ENCODE assay signal across 8 mouse cellular contexts in genomic region chr5:139253301-139253741, GRCm38 (mm10). TPM values are rescaled to one million over a fixed set of nuclear protein-coding genes. Genes with fewer than 3 reads are reported as not detected.
DNase-seq lines count a peak whose midpoint lies in the region; ATAC-seq and TF ChIP-seq lines count a peak whose summit lies in the region.

No protein-coding gene starts in this region.

- H3K4me3 ChIP-seq in bone marrow macrophage, adult 2 months (ENCODE audit: insufficient read depth, low read length), result peak overlapping the region; percentile 95
- peak overlapping the region; percentile 81 for H3K4me3 ChIP-seq in forebrain, embryonic 11.5 days (ENCODE audit: low read depth, low read length)
- peak overlapping the region; percentile 97 for H3K4me3 ChIP-seq in liver, embryonic 15.5 days (replicated peaks)

- WGBS in forebrain, embryonic 11.5 days, result 13% methylated on average over 6 of the region's 6 CpGs
- WGBS in liver, embryonic 15.5 days (ENCODE audit: insufficient replicate concordance), result 2% methylated on average over 6 of the region's 6 CpGs

- no peaks in the 10 kb centered on the region for H3K27me3 ChIP-seq in forebrain, embryonic 11.5 days (ENCODE audit: control insufficient read depth, insufficient read depth, low read length)
- H3K27me3 ChIP-seq in liver, embryonic 15.5 days, result no peaks in the 10 kb centered on the region

- ATAC-seq in forebrain, embryonic 11.5 days (replicated peaks; ENCODE audit: low FRiP score), result no peak
- ATAC-seq in liver, embryonic 15.5 days (ENCODE audit: insufficient read depth), result peak; percentile 47

- peak overlapping the region; percentile 72 for H3K27ac ChIP-seq in bone marrow macrophage, adult 2 months (ENCODE audit: insufficient read depth, low read depth, low read length)
- H3K27ac ChIP-seq in forebrain, embryonic 11.5 days (ENCODE audit: low read depth, low read length), result peak overlapping the region; percentile 76; the same call in 1 of the 2 replicates
- peak overlapping the region; percentile 95 for H3K27ac ChIP-seq in liver, embryonic 15.5 days (replicated peaks)

- TF ChIP-seq POLR2A in bone marrow macrophage, adult 2 months (IDR thresholded peaks at IDR 0.05; ENCODE audit: borderline replicate concordance, low read depth, low read length), result no peak

- peak overlapping the region; percentile 75 for H3K9ac ChIP-seq in forebrain, embryonic 11.5 days (ENCODE audit: low read length)
- H3K9ac ChIP-seq in liver, embryonic 15.5 days, result peak overlapping the region; percentile 95

- peak overlapping the region; percentile 91 for H3K4me2 ChIP-seq in forebrain, embryonic 11.5 days (ENCODE audit: low read depth, low read length, severe bottlenecking)
- peak overlapping the region; percentile 99 for H3K4me2 ChIP-seq in liver, embryonic 15.5 days

- H3K4me1 ChIP-seq in bone marrow macrophage, adult 2 months (ENCODE audit: control insufficient read depth, insufficient read depth, low read length), result peaks cover 34% of the 10 kb centered on the region
- H3K4me1 ChIP-seq in forebrain, embryonic 11.5 days (replicated peaks; ENCODE audit: control insufficient read depth, insufficient read depth, low read length), result peaks cover 11% of the 10 kb centered on the region
- H3K4me1 ChIP-seq in liver, embryonic 15.5 days (replicated peaks), result peaks cover 67% of the 10 kb centered on the region

- TF ChIP-seq CTCF in bone marrow macrophage, adult 2 months (IDR thresholded peaks at IDR 0.05; ENCODE audit: low read depth, low read length), result no peak

- H3K36me3 ChIP-seq in forebrain, embryonic 11.5 days (ENCODE audit: control insufficient read depth, insufficient read depth, low read length), result peaks cover 4% of the 10 kb centered on the region; the same call in 1 of the 2 replicates
- H3K36me3 ChIP-seq in liver, embryonic 15.5 days (replicated peaks), result peaks cover 64% of the 10 kb centered on the region

- DNase-seq in right cerebral cortex, postnatal 4 days, result peak; percentile 23
- DNase-seq in right cerebral cortex, postnatal 36 days (ENCODE audit: low spot score in 2 of 2), result no peak
- no peak for DNase-seq in forebrain, embryonic 11.5 days (ENCODE audit: low spot score)
- peak; percentile 75 for DNase-seq in induced T-regulatory cell, adult 2 months (ENCODE audit: low read depth)
- peak; percentile 26 to 32 for DNase-seq in natural killer cell, adult 2 months (ENCODE audit: low spot score in 2 of 2)
- no peak for DNase-seq in gastrocnemius, adult 18-20 months (ENCODE audit: low spot score)

- no peaks in the 10 kb centered on the region for H3K9me3 ChIP-seq in forebrain, embryonic 11.5 days (ENCODE audit: control insufficient read depth, low read length)
- no peaks in the 10 kb centered on the region for H3K9me3 ChIP-seq in liver, embryonic 15.5 days (replicated peaks)

RNA-seq across cellular contexts. Expression of gene Get4, which starts 1.2 kb away (rescaled TPM):
- polyA plus RNA-seq in bone marrow macrophage, adult 2 months (2012; ENCODE audit: insufficient read depth, insufficient read length, missing spikeins), result 26.8 and 29.2 TPM in 2 replicates
- 148 and 150 TPM in 2 replicates for polyA plus RNA-seq in forebrain, embryonic 11.5 days (2014; fragmentation: Nextera tagmentation; extraction: Ambion mirVana)
- polyA plus RNA-seq in liver, embryonic 15.5 days (2015; fragmentation: Nextera tagmentation; extraction: Ambion mirVana), result 107 and 109 TPM in 2 replicates
- total RNA-seq in gastrocnemius, adult 18-20 months (2021), result 10 to 100 TPM; 28.6 to 31.9 TPM

RNA-seq across cellular contexts. Expression of gene Sun1, which starts 52.9 kb away (rescaled TPM):
- 21.8 and 25.2 TPM in 2 replicates for polyA plus RNA-seq in bone marrow macrophage, adult 2 months (2012; ENCODE audit: insufficient read depth, insufficient read length, missing spikeins)
- polyA plus RNA-seq in forebrain, embryonic 11.5 days (2014; fragmentation: Nextera tagmentation; extraction: Ambion mirVana), result 50.7 and 56.2 TPM in 2 replicates
- polyA plus RNA-seq in liver, embryonic 15.5 days (2015; fragmentation: Nextera tagmentation; extraction: Ambion mirVana), result 20.0 and 21.9 TPM in 2 replicates
- 10 to 100 TPM; 36.8 to 37.0 TPM for total RNA-seq in gastrocnemius, adult 18-20 months (2021)

Comparison
In these comparisons a context has a peak if more than half of its experiments do, and no peak if none do; other contexts are left out.
1. DNase-seq: peak in right cerebral cortex, postnatal 4 days (single experiment), induced T-regulatory cell, adult 2 months (single experiment) and natural killer cell, adult 2 months (2 of 2); none in right cerebral cortex, postnatal 36 days (0 of 2), forebrain, embryonic 11.5 days (single experiment) and gastrocnemius, adult 18-20 months (single experiment).
2. Peak in every context shown above with its lines, with median percentiles within 50 percentile points of each other: H3K27ac ChIP-seq and H3K4me3 ChIP-seq.